Mouse (Mus musculus) kidney, postnatal 25 days (tissue): Measurements from ENCODE around the gene Atf3.
A peak's percentile ranks its signal among the peaks of the same experiment; 100 is the strongest.

Experiments
- DNase-seq, 2 experiments: peaks; one replicate each; pipeline ENCODE4 v3.0.0; 2021; ENCODE audit warnings: mixed read lengths in 2 of 2

Atf3 gene

DNA sequence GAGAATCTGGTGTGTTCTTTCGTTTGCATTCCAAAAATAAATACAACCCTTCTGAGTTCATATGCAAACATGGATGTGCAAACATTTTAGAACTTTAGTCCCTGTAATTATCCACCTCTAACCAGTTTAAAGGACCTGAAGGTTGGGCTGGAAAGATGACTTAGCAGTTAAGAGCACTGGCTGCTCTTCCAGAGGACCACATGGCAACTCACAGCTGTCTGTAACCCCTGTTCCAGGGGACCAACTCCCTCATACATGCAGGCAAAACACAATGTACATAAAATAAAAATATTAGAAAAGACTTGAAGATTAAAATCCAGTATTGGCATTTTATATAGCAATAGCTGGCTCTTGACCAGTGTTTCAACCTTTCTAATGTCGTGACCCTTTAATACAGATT lies 7.9 kb upstream of the Atf3 start:
- DNase-seq = no peak

DNA sequence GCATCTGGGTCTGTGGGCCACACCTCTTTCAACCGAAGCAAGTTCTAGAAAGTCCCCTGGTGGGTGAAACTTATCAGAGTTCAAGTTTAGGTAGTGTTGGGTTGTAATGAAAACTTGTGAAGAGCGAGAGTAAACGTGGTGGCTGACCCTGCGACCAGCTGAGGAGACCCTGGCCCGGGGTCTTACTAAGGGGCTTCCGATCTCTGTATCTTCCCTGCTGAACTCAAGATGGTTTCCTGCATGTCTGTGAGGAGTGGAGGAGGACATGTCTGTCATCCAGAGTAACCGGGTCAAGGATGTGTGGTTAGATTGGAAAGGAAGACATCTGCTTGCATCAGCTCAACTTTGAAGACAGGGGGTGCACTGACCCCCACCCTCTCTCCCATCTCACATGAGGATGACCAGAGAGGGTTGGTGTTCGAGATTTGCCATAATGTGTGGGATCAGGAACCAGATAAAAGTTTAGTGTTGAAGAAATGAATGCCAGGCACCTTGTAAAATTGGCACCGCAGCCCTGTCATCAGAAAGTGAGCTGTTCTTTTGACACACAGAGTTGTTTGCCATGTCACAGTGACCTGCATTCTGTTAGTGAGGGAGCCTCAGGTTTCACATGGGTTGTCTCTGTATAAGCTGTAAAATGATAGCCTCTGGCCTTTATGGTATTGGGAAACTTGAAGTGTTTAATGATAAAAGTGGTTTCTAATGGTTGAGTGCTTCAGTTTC lies 7.3 kb upstream of the Atf3 start:
- DNase-seq = no peak

DNA sequence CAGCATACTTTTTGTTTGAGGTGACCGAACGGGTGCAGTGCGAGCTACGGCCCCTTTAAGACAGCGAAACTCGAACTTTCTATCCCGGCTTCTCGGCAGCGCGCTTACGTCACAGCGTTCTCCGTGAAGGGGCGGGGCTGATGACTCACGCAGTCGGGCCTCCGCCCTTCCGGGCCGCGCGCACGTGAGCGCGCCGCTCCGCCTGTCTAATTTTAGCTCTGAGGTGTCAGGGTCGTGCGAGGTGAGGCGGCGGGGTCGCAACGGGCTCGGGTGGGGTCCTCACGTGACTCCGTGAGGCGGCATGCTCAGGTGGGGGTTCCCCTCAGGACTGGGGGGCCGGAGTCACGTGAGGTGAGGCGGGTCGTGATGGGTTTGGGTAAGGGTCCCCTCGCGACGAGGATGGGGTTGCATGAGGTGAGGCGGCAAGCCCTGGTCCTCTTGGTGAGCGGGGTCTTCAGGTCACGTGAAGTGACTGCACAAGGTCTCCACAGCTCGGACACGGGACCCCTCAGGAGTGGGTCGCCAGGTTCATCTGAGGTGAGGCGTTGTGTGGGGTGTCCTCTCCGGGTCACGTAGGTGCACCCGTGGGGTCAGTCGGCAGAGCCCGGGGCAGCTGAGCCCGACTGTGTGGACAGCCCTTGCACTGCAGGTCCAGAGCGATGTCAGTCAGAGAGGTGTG lies 6.6 kb upstream of the Atf3 start:
- DNase-seq = peak; percentile 95 to 96

DNA sequence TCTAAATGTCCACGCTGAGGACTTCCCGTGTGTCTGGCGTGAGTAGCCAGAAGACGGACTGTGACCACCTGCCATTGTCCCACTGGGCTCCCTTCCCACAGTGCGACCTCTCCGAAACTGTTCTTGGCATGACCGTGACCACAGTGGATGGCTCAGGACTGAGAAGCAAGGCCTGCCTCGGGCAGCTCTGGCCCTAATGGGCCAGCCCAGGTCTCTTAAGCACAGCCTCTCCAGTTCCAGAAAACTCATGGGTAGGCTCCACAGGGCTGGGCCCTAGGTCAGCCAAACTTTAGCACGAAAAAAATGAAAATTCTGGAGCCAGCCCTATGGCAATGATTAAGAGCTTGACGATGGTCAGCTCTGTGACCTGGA lies 6.1 kb upstream of the Atf3 start:
- peak in 1 of 2 experiments; percentile 10 for DNase-seq

DNA sequence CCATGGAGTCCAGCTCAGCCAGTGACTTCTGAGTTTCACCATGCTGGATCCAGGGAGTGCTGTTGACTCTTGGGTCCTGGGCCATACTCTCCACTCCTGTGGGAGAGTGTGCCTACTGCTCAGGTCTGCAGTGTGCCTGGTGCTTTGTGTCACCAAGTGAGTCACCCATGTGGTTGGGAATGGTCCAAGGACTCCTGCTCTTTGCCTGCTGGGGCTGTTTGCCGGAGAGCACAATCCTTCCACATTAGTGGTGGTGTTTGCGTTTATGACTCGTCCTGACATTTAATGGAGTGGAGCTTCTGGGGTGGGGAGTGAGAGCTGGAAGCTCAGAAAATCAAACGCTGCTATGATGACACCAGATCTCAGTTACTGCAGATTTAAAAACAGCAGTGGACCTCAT lies 4.2 kb upstream of the Atf3 start:
- DNase-seq = no peak

DNA sequence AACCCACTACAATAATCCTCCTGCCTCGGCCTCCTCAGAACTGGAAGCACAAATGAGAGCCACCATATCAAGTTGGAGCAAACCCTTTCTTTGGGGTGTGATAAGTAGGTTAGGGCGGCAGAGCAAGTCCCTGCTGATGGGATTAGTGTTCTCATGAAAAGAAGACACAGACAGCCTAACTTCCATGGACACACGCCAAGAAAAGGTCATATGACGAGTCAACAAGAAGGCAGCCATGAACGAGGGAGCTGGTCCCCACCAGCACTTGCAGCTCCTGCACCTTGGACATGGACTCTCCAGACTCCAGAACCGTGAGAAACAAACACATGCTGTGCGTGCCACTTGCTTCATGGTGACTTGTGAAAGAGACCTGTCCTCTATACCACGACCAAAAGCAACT lies 2.7 kb upstream of the Atf3 start:
- no peak for DNase-seq

DNA sequence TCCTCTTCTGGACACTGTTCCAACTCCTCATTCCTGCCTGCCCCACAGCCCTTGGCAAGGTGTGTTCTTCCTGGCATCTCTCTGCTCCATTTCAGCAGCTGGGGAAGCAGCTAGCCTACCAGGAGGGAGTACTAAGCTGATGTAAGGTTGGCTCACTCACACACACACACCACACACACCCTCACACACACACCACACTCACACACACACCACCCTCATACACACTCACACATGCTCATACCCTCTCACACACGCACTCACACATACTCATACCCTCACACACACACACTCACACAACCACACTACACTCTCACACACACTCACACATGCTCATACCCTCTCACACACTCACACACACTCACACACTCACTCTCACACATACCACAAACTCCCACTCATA lies 1.9 kb upstream of the Atf3 start:
- DNase-seq = no peak

DNA sequence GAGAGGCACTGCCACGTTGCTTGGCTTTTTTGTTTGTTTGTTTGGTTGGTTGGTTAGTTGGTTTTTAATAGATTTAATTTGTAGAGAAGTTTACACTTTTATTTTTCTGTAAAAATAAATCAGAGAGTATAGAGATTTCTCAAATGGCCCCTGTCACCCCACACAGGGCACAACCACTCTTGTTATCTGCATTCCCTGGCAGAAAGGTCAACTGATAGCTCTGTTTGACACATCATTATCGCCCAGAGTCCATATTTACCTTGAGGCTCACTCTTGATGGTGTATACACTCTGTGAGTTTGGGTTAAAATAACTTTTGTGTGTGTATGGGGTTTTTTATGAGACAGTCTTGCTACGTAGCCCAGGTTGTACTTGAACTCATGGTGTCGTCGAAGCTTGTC lies 744 bp upstream of the Atf3 start:
- DNase-seq = no peak

DNA sequence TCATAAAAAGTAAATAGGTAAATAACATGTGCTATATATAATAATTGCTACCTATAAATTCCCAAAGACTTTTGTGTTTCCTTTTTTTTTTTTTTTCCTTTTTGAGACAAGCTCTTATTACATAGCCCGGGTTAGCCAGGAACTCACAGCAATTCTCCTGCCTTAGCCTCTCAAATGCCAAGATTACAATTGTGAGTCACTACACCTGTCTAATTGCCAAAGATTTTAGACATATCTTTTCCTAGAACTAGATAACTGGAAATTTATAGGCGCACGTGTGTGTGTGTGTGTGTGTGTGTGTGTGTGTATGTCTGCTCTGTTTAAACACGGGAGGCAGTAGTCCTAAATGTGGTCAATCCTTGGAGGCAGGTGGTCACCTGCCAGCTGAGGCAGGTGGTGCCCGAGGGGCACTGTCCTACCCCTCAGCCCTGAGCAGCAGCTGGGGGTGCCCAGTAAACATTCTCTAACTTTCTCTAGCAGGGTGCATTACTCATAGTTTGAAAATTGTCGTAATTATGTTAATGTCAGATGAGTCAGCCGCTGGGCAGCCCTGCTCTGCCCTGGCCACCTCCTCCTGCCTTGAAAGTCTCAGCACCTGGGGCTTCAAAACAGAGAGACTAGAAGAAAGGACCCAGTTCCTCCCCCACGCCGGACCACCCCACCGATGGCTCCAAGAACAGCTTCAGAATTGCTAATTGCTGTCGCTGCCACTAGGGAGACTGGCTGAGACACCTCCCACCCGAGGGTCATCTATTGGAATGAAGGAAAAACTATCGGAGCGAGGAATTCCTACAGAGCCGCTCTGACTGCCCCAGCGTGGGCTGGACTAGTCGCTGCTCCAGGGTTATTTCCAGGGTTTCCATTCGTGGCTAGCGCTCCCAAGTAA lies 1.8 kb downstream of the Atf3 start:
- DNase-seq = no peak

DNA sequence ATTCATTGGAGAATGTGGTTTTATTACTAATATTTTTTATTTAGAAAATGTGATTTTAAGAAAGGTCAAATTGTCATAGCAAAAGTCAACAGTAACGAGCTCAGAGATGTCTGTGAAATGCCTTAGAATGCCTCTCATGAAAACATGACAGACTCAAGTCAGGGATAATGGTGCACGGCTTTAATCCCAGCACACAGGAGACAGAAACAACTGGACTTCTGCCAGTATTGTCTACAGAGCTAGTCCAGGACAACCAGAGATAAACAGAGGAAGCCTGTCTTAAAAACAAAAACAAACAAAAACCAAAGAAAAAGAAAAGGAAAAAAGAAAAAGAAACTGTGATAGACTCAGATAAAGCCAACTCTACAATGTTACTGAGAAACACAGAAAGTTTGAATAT lies 6.7 kb downstream of the Atf3 start:
- no peak for DNase-seq

DNA sequence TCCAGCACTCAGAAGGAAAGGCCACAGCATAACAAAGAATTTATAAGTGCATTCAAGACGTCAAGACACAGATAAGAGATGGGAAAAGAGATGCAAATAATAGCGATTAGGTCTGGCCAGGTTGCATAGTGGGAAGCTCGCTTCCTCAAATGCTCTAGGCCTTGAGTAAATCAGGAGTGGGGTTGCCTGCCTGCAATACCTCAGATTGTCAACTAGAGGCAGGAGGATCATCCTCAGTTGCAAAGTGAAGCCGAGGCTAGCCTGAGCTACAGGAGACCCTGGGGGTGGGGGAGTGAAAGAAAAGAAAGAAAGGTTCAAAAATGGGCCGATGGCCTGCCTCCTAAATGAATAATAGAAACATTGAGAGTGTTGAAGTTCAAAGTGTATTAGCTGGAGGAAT lies 12.0 kb downstream of the Atf3 start:
- DNase-seq = no peak

DNA sequence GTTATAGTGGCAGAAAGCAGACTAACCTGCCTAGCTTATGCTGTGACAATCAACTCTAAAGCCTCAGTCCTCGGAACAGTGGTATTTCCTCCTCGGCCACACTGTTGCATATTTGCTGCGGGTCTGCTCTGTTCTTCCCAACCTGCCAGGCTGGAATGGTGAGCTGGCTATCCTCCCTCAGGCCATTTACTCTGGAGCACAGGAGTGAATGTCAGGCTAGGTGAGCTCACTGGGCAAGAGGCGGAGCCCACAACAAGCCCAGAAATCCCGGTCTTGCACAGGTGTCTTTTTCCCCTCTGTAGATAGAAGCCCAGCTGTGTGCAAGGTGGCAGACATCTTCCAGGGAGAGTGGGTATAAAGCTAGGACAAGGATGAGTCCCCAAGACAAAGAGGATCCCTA lies 13.0 kb downstream of the Atf3 start:
- DNase-seq = no peak

DNA sequence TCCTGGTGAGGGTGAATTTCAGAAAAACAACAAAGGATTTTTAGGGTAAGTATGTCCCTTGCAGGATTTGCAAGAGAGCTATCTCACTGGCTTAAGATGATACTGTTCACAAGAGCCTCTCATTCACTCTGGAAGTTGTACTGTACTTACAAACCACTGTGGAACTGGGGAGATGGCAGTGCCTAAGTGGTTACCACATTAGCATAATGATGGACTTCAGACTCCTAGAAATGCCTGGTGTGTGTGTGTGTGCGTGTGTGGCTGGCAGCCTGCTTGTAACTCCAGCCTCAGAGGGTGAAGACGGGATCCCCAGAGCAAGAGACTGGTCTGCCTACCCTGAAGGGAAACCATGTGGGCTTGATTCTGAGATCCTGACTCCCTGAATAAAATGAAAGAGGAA lies 14.3 kb downstream of the Atf3 start:
- DNase-seq = peak; percentile 35 to 65

DNA sequence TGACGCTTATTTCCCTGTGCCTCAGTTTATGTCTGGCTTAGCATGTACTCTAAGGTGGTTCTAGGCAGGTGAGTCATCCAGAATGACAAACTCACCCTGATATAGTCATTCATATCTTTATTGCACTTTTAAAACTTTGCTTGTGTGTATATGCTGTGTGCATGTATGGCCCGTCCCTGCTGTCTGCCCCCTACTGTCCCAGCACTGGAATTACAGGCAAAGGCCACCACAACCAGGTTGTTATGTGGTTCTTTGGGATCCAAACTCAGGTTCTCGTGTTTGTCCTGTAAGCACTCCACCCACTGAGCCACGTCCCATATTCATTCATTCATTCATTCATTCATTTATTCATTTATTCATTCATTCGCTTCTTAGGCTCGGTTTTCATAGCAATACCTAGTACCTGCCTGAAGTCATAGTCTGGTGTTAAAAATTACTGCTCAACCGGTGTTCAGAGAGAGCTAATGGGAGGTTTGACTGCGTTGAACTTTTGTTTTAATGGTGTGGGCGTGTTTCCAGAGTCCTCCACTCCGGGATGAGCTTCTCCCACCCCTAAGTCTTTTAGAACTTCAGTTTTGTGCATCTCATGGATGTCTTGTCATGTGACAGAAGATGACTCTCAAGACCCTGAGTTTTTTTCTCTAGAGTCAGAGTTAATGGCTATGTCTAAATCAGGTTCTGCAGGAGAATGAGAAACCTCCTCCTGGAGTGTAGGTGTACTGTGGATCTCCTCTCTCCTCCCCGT lies 15.5 kb downstream of the Atf3 start:
- no peak for DNase-seq

DNA sequence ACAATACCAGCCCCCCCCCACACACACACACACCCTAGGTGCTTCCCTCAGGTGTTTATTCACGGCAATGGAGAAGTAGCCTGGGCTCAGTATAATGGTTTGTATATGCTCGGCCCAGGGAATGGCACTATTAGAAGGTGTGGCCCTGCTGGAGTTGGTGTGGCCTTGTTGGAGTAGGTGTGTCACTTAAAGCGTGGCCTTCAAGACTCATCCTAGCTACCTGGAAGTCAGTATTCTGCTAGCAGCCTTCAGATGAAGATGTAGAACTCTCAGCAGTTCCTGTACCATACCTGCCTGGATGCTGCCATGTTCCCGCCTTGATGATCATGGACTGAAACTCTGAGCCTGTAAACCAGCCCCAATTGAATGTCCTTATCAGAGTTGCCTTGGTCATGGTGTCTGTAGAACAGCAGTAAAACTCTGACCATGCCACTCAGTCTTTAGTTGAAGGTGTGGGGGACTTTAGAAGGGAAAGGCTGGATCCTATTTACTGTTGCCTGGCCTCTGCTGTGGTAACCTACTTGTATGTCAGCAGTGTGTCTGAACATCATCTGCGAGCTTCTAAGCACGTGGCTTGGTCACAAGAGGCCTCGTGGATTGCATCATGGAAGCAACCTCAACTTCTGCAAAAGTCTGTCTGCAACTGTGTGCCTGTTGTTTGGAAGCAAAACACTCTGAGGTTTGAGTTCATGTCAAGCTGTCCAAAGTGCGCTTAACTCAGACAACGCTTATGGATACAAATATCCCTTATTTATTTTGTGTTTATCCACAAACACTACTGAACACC lies 16.8 kb downstream of the Atf3 start:
- DNase-seq = no peak

DNA sequence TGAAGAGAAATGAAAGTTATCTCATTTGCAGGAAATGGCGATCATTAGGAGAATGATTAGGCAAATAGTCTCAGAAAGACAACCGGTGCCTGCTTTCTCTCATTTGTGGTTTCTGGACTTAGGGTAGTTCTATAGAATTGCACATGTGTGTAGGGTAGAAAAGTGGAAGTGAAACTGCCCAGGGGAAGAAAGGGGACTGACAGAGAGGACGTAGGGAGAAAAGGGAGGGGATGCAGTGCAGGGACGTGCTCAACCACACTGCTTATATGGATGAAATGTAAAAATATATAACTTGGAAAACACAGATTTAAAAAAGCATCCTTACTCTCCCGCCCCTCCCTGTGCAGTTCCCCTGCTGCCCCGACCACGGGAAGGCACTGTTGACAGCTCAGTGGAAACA lies 19.9 kb downstream of the Atf3 start:
- no peak for DNase-seq

DNA sequence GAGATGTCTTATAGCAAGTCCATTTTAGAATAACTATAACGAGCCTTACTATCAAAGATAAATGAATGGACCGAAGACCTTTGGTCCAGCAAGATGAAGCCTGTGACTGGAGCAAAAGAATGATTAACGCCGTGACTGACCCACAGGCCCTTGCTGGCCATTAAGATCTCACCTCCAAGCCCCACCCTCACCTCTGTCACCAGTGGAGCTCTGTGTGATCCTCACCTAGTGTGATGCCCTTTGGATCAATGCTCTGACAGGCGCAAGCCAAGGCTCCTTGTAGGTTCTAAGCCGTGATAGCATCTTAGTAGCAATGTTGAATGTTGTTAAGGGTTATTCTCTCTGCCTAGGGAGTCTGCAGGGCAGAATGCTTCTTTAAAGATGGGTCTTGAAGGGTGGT lies 21.8 kb downstream of the Atf3 start:
- DNase-seq = peak in 1 of 2 experiments; percentile 55

DNA sequence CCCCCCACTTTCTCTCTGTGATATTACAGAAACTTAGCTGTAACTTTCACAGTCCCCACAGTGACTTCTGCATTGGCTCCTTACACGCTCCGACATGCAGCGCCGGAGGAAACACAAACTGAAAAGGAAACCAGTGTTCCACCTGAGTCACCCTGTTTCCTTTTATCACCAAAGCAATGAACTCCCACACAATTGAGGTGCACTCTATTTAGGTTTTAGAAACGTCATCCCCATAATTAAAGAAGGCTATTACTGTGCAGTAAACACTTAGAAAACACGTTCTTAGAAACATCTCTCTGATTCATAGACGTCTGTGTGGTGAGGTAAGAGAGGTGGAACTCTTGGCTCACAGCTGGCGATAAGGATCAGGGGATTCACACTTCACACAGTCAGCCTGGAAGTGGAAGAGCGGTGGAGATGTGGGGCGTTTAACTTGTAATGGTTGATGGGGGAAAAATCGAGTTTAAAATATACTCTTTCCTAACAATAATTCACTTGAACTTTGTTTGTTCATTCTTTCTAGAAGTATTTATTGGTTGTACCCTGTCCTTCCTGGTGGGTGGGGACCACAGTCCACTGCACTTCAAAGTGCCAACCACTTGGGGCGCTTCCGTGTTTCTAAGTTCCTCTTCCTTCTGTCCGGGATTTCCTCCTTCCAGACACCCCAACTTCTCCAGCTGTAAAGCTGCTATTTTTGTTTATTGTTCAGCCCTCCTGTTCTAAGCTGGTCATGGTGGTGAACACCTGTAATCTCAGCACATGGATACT lies 24.0 kb downstream of the Atf3 start:
- DNase-seq = peak; percentile 43 to 72

DNA sequence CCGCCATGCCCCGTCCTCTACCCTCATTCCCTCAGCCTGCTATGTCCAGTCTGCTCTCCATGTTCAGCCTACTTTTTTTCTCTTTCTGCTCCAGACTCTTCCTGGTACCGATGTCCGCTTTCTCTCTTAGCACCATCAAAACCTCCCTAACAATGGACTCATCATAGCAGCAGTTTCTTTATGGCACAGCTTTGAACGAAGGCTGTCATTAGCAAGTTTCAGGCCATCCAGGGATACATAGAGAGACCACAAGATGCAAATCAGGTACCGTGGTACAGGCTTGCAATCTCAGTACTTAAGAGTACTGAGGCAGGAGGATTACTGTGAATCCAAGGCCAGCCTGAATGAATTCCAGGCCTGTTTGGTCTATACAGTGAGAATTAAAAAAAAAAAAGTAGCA lies 25.1 kb downstream of the Atf3 start:
- no peak for DNase-seq

DNA sequence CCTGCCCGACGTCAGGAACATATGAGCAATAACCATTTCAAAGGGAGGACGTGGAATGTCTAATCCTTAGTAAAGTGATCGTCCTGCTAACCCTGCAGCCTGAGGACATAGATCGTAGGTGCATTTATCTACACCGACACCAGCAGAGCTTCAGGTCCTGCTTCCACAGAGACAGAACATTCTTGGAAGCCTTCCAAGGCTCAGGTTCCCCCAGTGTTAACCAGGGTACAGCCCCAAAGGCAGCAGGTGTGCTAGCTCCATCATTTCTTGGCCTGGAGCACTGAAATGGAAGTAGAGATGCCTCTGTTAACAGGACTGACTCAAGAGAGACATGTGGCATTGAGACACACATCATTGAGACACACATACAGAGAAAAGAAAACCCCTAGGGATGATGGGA lies 25.6 kb downstream of the Atf3 start:
- no peak for DNase-seq

DNA sequence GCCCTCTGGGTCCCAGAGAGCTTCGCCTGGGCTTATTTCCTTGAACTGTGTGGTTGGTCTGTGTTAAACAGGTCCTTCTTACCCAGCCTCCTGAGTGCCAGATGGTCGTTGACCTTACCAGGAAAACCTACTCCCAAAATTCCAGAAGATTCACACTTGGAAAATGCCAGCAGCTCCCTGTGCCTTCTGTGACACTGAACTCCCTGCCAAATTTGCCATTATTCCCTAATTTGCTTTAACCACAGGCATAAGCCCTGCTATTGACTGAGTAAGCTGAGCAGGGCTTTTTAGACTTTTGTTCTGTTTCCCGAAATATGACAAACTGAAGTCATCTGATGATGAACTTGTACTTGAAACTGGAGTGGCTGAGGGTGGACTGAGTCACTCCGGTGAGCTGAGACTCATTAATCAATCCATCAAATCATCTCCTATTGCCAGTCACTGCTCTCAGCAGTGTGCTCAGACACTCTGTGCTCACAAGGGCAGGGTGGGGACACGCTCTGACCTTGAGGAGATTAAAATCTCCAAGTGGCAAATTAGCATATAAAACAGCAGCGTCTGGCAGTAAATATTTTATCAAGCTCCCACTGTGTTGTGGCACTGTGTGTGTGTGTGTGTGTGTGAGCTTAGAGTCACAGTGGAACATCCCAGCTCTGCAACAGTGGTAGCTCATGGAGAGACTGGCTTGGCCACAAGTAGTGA lies 28.0 kb downstream of the Atf3 start:
- no peak for DNase-seq
